Mouse (Mus musculus): ENCODE data around the gene Pet117.

- no peak for TF ChIP-seq CTCF (IDR thresholded peaks at IDR 0.05; ENCODE audit: extremely low read depth, insufficient read length, insufficient replicate concordance, low read depth, low read length)
- TF ChIP-seq POLR2A (IDR thresholded peaks at IDR 0.05; ENCODE audit: low read depth, low read length) = no peak
Observed at GRCm38 (mm10) chr2:144324218-144324617, 44.6 kb upstream of the Pet117 start.
